Mouse (Mus musculus): Measurements from ENCODE around the gene Podxl. TPM values are rescaled to one million over a fixed set of nuclear protein-coding genes. Genes with fewer than 3 reads are reported as not detected.

Podxl gene
- 27.8 and 29.1 TPM in 2 replicates for polyA plus RNA-seq (2014; fragmentation: Nextera tagmentation; extraction: Ambion mirVana)

GRCm38 (mm10) chr6:31563235-31564181 is at the start of gene Podxl:
Podxl (minus strand) TSS chr6:31563981.
- Histone ChIP-seq H3K4me1 (replicated peaks; ENCODE audit: control insufficient read depth, insufficient read depth, low read length) (peaks cover 33% of the 10 kb centered on the region), H3K9me3 (ENCODE audit: control insufficient read depth, low read length) (no peaks in the 10 kb centered on the region), H3K27me3 (replicated peaks; ENCODE audit: control insufficient read depth, insufficient read depth, low read length) (0 out of 2 replicates have a peak, but pooled peaks cover 3% of the 10 kb centered on the region), H3K9ac (ENCODE audit: low read depth, low read length) (peak within 1 kb of the TSS; percentile 93), H3K4me3 (ENCODE audit: low read depth, low read length) (peak within 1 kb of the TSS; percentile 89), H3K4me2 (peak within 1 kb of the TSS; percentile 98), H3K27ac (ENCODE audit: low read depth, low read length) (peak within 1 kb of the TSS; percentile 65), H3K36me3 (ENCODE audit: control insufficient read depth, insufficient read depth, low read length) (no peaks in the 10 kb centered on the region)
- DNase-seq (ENCODE audit: low spot score) = peak; percentile 87
- WGBS = under 1% methylated on average over 81 of the region's 91 CpGs
- ATAC-seq (replicated peaks; ENCODE audit: low FRiP score) = peak; percentile 92

- Histone ChIP-seq H3K36me3 (ENCODE audit: control insufficient read depth, insufficient read depth, low read length) (no peaks in the 10 kb centered on the region), H3K9me3 (ENCODE audit: control insufficient read depth, low read length) (no peaks in the 10 kb centered on the region), H3K27me3 (replicated peaks; ENCODE audit: control insufficient read depth, insufficient read depth, low read length) (no peaks in the 10 kb centered on the region), H3K9ac (ENCODE audit: low read depth, low read length) (peak overlapping the region; percentile 75), H3K27ac (ENCODE audit: low read depth, low read length) (peak overlapping the region; percentile 98), H3K4me3 (ENCODE audit: low read depth, low read length) (peak overlapping the region; percentile 55), H3K4me1 (replicated peaks; ENCODE audit: control insufficient read depth, insufficient read depth, low read length) (peaks cover 46% of the 10 kb centered on the region), H3K4me2 (peak overlapping the region; percentile 73)
- ATAC-seq (replicated peaks; ENCODE audit: low FRiP score) (peak; percentile 76), DNase-seq (ENCODE audit: low spot score) (peak; percentile 75)
- WGBS = 27% methylated on average over 17 of the region's 17 CpGs
Measured at GRCm38 (mm10) chr6:31612560-31613270, 48.9 kb upstream of the Podxl start.

GRCm38 (mm10) chr6:31606429-31606828 is 42.6 kb upstream of the Podxl start:
- H3K4me1 ChIP-seq (replicated peaks; ENCODE audit: control insufficient read depth, insufficient read depth, low read length) = peaks cover 36% of the 10 kb centered on the region
- no peaks in the 10 kb centered on the region for H3K36me3 ChIP-seq (ENCODE audit: control insufficient read depth, insufficient read depth, low read length)
- H3K9ac ChIP-seq (ENCODE audit: low read depth, low read length) = no peak overlapping the region
- no peak for ATAC-seq (replicated peaks; ENCODE audit: low FRiP score)
- H3K4me2 ChIP-seq = no peak overlapping the region
- H3K9me3 ChIP-seq (ENCODE audit: control insufficient read depth, low read length) = no peaks in the 10 kb centered on the region
- H3K4me3 ChIP-seq (ENCODE audit: low read depth, low read length) = no peak overlapping the region
- H3K27ac ChIP-seq (ENCODE audit: low read depth, low read length) = no peak overlapping the region
- WGBS = 80% methylated on average over 4 of the region's 4 CpGs
- no peak for DNase-seq (ENCODE audit: low spot score)
- no peaks in the 10 kb centered on the region for H3K27me3 ChIP-seq (replicated peaks; ENCODE audit: control insufficient read depth, insufficient read depth, low read length)

DNA sequence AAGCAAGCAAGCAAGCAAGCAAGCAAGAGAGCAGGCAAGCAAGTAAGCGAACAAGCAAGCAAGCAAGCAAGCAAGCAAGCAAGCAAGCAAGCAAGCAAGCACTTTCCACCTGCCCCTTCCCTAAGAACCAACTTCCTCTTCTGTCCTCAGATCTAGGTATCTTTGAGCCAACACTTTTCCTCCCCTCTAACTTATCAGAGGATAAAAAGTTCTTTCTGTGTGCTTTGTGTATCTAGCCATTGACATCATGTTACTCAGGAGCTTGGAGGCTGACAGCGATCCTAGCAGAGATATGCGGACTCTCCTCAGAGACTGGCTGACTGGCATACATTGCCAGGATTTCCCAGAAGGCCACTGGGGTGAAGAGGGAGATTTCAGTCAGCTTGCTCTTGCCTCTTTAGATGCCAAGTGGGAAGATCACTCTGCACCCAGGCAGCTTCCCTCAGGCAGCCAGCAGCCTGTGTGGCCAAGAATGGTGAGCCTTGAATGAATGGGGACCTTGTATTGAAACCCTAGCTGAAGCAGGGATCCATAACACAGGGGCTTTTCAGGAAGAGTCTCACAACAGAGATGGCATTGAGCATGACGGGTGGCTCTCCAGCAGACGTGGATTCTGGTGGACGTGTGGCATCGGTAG is 41.0 kb upstream of the Podxl start:
- DNase-seq (ENCODE audit: low spot score) = no peak
- Histone ChIP-seq H3K4me2 (no peak overlapping the region), H3K27me3 (replicated peaks; ENCODE audit: control insufficient read depth, insufficient read depth, low read length) (no peaks in the 10 kb centered on the region), H3K4me1 (replicated peaks; ENCODE audit: control insufficient read depth, insufficient read depth, low read length) (peaks cover 26% of the 10 kb centered on the region), H3K4me3 (ENCODE audit: low read depth, low read length) (no peak overlapping the region), H3K9ac (ENCODE audit: low read depth, low read length) (no peak overlapping the region), H3K27ac (ENCODE audit: low read depth, low read length) (no peak overlapping the region), H3K36me3 (ENCODE audit: control insufficient read depth, insufficient read depth, low read length) (no peaks in the 10 kb centered on the region), H3K9me3 (ENCODE audit: control insufficient read depth, low read length) (no peaks in the 10 kb centered on the region)
- ATAC-seq (replicated peaks; ENCODE audit: low FRiP score) = no peak
- WGBS = 86% methylated on average over 7 of the region's 7 CpGs

GRCm38 (mm10) chr6:31602489-31602888 is 38.7 kb upstream of the Podxl start:
- WGBS = 44% methylated on average over 4 of the region's 4 CpGs
- ATAC-seq (replicated peaks; ENCODE audit: low FRiP score) (no peak; the same call in 1 of the 2 replicates), DNase-seq (ENCODE audit: low spot score) (no peak)
- Histone ChIP-seq H3K9me3 (ENCODE audit: control insufficient read depth, low read length) (no peaks in the 10 kb centered on the region), H3K4me1 (replicated peaks; ENCODE audit: control insufficient read depth, insufficient read depth, low read length) (peaks cover 37% of the 10 kb centered on the region), H3K36me3 (ENCODE audit: control insufficient read depth, insufficient read depth, low read length) (no peaks in the 10 kb centered on the region), H3K4me3 (ENCODE audit: low read depth, low read length) (no peak overlapping the region), H3K27me3 (replicated peaks; ENCODE audit: control insufficient read depth, insufficient read depth, low read length) (no peaks in the 10 kb centered on the region), H3K27ac (ENCODE audit: low read depth, low read length) (no peak overlapping the region), H3K9ac (ENCODE audit: low read depth, low read length) (no peak overlapping the region), H3K4me2 (0 out of 2 replicates have a peak overlapping the region, but pooled peaks have one; percentile 2)

- Histone ChIP-seq H3K4me3 (ENCODE audit: low read depth, low read length) (no peak overlapping the region), H3K27ac (ENCODE audit: low read depth, low read length) (no peak overlapping the region; the same call in 1 of the 2 replicates), H3K4me2 (no peak overlapping the region), H3K27me3 (replicated peaks; ENCODE audit: control insufficient read depth, insufficient read depth, low read length) (no peaks in the 10 kb centered on the region), H3K9me3 (ENCODE audit: control insufficient read depth, low read length) (no peaks in the 10 kb centered on the region), H3K9ac (ENCODE audit: low read depth, low read length) (no peak overlapping the region), H3K4me1 (replicated peaks; ENCODE audit: control insufficient read depth, insufficient read depth, low read length) (peaks cover 43% of the 10 kb centered on the region), H3K36me3 (ENCODE audit: control insufficient read depth, insufficient read depth, low read length) (no peaks in the 10 kb centered on the region)
- WGBS = 58% methylated on average over 3 of the region's 3 CpGs
- no peak for DNase-seq (ENCODE audit: low spot score)
- no peak for ATAC-seq (replicated peaks; ENCODE audit: low FRiP score)
Measured at GRCm38 (mm10) chr6:31601131-31601530, 37.4 kb upstream of the Podxl start.

DNA sequence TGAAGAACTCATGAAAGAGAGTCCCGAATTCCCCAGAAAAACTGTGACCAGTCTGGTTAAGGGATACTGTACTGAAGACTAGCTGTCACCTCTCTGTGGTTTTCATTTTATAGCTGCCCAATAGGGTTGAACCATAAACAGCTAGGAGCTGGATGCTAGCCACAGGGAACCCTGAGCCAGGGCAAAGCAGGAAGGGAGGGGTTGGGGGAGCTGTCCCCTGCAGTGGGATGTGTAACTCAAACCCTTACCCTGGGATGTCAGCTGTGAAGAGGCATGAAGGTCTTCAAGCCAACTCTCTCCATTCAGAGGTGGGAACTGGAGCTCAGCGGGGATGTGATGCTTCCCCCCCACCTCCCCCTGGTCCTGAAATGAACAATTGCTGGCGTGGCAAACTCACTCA is 36.1 kb upstream of the Podxl start:
- DNase-seq (ENCODE audit: low spot score) = no peak
- no peak overlapping the region for H3K27ac ChIP-seq (ENCODE audit: low read depth, low read length)
- WGBS = 61% methylated on average over 3 of the region's 3 CpGs
- H3K9me3 ChIP-seq (ENCODE audit: control insufficient read depth, low read length) = no peaks in the 10 kb centered on the region
- peaks cover 42% of the 10 kb centered on the region for H3K4me1 ChIP-seq (replicated peaks; ENCODE audit: control insufficient read depth, insufficient read depth, low read length)
- no peaks in the 10 kb centered on the region for H3K36me3 ChIP-seq (ENCODE audit: control insufficient read depth, insufficient read depth, low read length)
- H3K4me3 ChIP-seq (ENCODE audit: low read depth, low read length) = no peak overlapping the region
- H3K27me3 ChIP-seq (replicated peaks; ENCODE audit: control insufficient read depth, insufficient read depth, low read length) = no peaks in the 10 kb centered on the region
- no peak for ATAC-seq (replicated peaks; ENCODE audit: low FRiP score)
- H3K4me2 ChIP-seq = no peak overlapping the region
- H3K9ac ChIP-seq (ENCODE audit: low read depth, low read length) = no peak overlapping the region

DNA sequence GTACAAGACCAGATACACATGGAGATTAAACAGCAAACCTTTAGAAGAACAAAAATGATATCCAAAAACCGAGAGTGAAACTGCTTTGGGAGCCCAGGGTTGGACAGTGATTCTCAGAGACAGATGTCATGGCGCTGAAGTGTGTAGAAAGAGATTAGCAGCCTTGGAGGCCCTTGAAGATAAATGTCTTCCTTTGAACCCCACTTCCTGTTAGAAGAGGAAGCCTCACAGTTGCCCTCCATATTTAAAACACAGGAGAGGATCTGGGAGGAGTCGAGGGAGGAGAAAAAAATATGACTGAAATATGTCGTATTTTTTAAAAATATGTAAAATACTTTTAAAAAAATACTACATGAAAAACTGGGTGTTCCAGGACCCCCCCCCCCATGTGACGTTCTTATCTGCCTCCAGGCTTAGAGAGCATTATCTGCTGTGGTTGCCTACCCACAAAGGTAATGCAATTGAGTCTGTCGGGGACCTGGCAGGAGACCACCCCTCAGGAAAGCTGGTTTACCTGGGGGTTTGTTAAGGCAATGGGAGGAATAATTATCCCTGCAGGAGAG is 34.6 kb upstream of the Podxl start:
- Histone ChIP-seq H3K4me1 (replicated peaks; ENCODE audit: control insufficient read depth, insufficient read depth, low read length) (peaks cover 43% of the 10 kb centered on the region), H3K27me3 (replicated peaks; ENCODE audit: control insufficient read depth, insufficient read depth, low read length) (no peaks in the 10 kb centered on the region), H3K36me3 (ENCODE audit: control insufficient read depth, insufficient read depth, low read length) (no peaks in the 10 kb centered on the region), H3K27ac (ENCODE audit: low read depth, low read length) (no peak overlapping the region), H3K4me3 (ENCODE audit: low read depth, low read length) (no peak overlapping the region), H3K9me3 (ENCODE audit: control insufficient read depth, low read length) (no peaks in the 10 kb centered on the region), H3K9ac (ENCODE audit: low read depth, low read length) (no peak overlapping the region), H3K4me2 (no peak overlapping the region)
- DNase-seq (ENCODE audit: low spot score) = no peak
- peak; percentile 61 for ATAC-seq (replicated peaks; ENCODE audit: low FRiP score)
- WGBS = 37% methylated on average over 6 of the region's 6 CpGs
